Comparison of ENCODE assay signal across 9 mouse cellular contexts in the genomic region with DNA sequence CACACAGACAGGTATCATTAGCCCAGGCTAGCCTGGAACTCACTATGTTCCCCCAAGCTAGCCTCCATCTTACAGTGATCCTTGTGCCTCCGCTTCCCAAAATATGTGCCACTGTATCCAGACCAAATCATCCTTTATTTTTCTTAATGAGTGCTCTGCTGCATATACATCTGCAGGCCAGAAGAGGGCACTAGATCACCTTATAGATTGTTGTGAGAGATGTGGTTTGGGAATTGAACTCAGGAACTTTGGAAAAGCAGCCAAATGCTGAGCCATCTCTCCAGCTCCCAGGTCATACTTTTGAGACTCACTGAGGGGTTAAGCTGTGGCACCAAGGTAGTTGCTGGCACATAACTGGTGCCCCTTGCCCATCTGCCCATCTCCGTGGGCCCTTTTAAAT. TPM values are rescaled to one million over a fixed set of nuclear protein-coding genes. Genes with fewer than 3 reads are reported as not detected.
A peak's percentile ranks its signal among the peaks of the same experiment; 100 is the strongest.
DNase-seq lines count a peak whose midpoint lies in the region; ATAC-seq and TF ChIP-seq lines count a peak whose summit lies in the region.
"Had no signal": no experiment of that assay in that cellular context is flagged by ENCODE, and none has a peak within 500 bp of the region (broad histone marks: within the 10 kb centered on the region; RNA-seq: fewer than 3 reads in every experiment).

No protein-coding gene starts in this region.

- no peaks in the 10 kb centered on the region for H3K36me3 ChIP-seq in lung, embryonic 14.5 days (ENCODE audit: insufficient read depth)
- H3K36me3 ChIP-seq: neural tube, embryonic 13.5 days had no signal

- peak; percentile 87; the same call in 1 of the 2 replicates for TF ChIP-seq CTCF in gastrocnemius, adult 2 months (IDR thresholded peaks at IDR 0.05)
- peak; percentile 84 for TF ChIP-seq CTCF in lung, embryonic 14.5 days (IDR thresholded peaks at IDR 0.05; ENCODE audit: low read depth)

- H3K4me3 ChIP-seq in gastrocnemius, adult 2 months = no peak overlapping the region
- no peak overlapping the region for H3K4me3 ChIP-seq in lung, embryonic 14.5 days (ENCODE audit: low read depth, low read length)
- H3K4me3 ChIP-seq: neural tube, embryonic 13.5 days had no signal

- no peak overlapping the region for H3K4me2 ChIP-seq in lung, embryonic 14.5 days
- H3K4me2 ChIP-seq: neural tube, embryonic 13.5 days had no signal

- no peaks in the 10 kb centered on the region for H3K27me3 ChIP-seq in lung, embryonic 14.5 days (ENCODE audit: insufficient read depth, low read length)
- H3K27me3 ChIP-seq: neural tube, embryonic 13.5 days had no signal

- WGBS in lung, embryonic 14.5 days = 48% methylated on average over 2 of the region's 2 CpGs

- intact Hi-C loops in gastrocnemius, adult 2 months (cut with DNase I) = loop anchor here (2.0 kb wide), 2 partner anchors 48 to 64 kb away; no protein-coding TSS in a partner anchor

- no peak for ATAC-seq in lung, embryonic 14.5 days (ENCODE audit: insufficient read depth)

- H3K27ac ChIP-seq in gastrocnemius, adult 2 months = no peak overlapping the region
- no peak overlapping the region for H3K27ac ChIP-seq in lung, embryonic 14.5 days (ENCODE audit: low read depth)
- H3K27ac ChIP-seq: neural tube, embryonic 13.5 days had no signal

- H3K9me3 ChIP-seq in lung, embryonic 14.5 days (ENCODE audit: low read depth, low read length) = no peaks in the 10 kb centered on the region
- H3K9me3 ChIP-seq: neural tube, embryonic 13.5 days had no signal

- DNase-seq in gastrocnemius, adult 2 months = no peak
- DNase-seq in gastrocnemius, postnatal 25 days = no peak
- peak; percentile 80 for DNase-seq in lung, embryonic 14.5 days
- no peak for DNase-seq in lung, postnatal 25 days (ENCODE audit: low spot score)
- peak; percentile 74 for DNase-seq in R1 (ENCODE audit: low read depth, low spot score)
- peak; percentile 50 for DNase-seq in mesoderm, embryonic 11.5 days (ENCODE audit: low read depth, low spot score)
- DNase-seq in thymus, postnatal 36 days = no peak
- DNase-seq in ovary, adult 18-20 months (ENCODE audit: low spot score) = no peak

- no peaks in the 10 kb centered on the region for H3K4me1 ChIP-seq in lung, embryonic 14.5 days (ENCODE audit: insufficient read depth)
- H3K4me1 ChIP-seq: neural tube, embryonic 13.5 days had no signal

- no peak overlapping the region for H3K9ac ChIP-seq in lung, embryonic 14.5 days
- H3K9ac ChIP-seq: neural tube, embryonic 13.5 days had no signal

RNA-seq across cellular contexts. Expression of a gene that starts 11.2 kb away (rescaled TPM):
- total RNA-seq in gastrocnemius, adult 2 months (2021) = 1 to 10 TPM; 4.8 to 7.2 TPM
- 10 to 100 TPM in 1 of 2 experiments, 1 to 10 TPM in 1; 8.1 to 12.4 TPM for total RNA-seq in gastrocnemius, postnatal 25 days (2021)
- polyA plus RNA-seq in lung, embryonic 14.5 days (2014; fragmentation: Nextera tagmentation; extraction: Ambion mirVana) = 41.2 and 46.5 TPM in 2 replicates

RNA-seq across cellular contexts. Expression of a gene that starts 17.7 kb away (rescaled TPM):
- total RNA-seq in gastrocnemius, adult 2 months (2021) = 1 to 10 TPM; 2.0 to 3.9 TPM
- 1 to 10 TPM; 2.7 to 3.8 TPM for total RNA-seq in gastrocnemius, postnatal 25 days (2021)
- 20.7 and 22.2 TPM in 2 replicates for polyA plus RNA-seq in lung, embryonic 14.5 days (2014; fragmentation: Nextera tagmentation; extraction: Ambion mirVana)

Comparison
In these comparisons a context has a peak if more than half of its experiments do, and no peak if none do; other contexts are left out.
1. DNase-seq: peak in lung, embryonic 14.5 days (single experiment), R1 (single experiment) and mesoderm, embryonic 11.5 days (single experiment); none in gastrocnemius, adult 2 months (single experiment), gastrocnemius, postnatal 25 days (single experiment), lung, postnatal 25 days (single experiment), thymus, postnatal 36 days (0 of 2) and ovary, adult 18-20 months (single experiment).